Mouse (Mus musculus): Measurements from ENCODE around the gene 5430419D17Rik.
A peak's percentile ranks its signal among the peaks of the same experiment; 100 is the strongest.

Gene 5430419D17Rik

GRCm38 (mm10) chr7:131174121-131174520 is at the start of gene 5430419D17Rik:
Gene 5430419D17Rik, plus strand, starts transcription at chr7:131174402.
- no peak for DNase-seq

GRCm38 (mm10) chr7:131130021-131130420 is 44.2 kb upstream of the 5430419D17Rik start:
- no peak for DNase-seq

- DNase-seq = no peak
Measured at GRCm38 (mm10) chr7:131133181-131133580, 41.0 kb upstream of the 5430419D17Rik start.

GRCm38 (mm10) chr7:131146214-131146613 is 28.0 kb upstream of the 5430419D17Rik start, which contains the start of gene 4933402N03Rik:
Gene 4933402N03Rik, minus strand, starts transcription at chr7:131146314.
- no peak for DNase-seq

- no peak for DNase-seq
Measured at GRCm38 (mm10) chr7:131150179-131150578, 24.0 kb upstream of the 5430419D17Rik start.

DNA sequence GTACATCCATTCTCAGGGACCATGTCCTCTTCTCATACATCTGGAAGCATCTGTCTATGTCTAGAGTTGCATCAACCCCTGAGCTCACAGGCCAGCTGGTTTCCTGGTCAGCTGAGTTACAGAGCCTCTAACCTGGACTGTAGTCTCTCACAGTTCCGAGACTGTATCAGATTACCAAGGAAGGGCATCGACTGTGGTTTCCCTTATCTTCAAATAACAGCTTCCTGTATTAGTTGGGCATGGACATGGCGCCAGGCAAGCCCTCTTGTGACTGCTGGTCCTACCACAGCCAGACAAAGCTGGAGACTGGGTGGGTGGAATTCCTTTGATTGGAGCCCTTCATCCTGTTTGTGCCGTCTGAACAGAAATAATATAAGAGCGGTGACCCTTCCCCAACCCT is 21.2 kb upstream of the 5430419D17Rik start:
- DNase-seq = no peak

DNA sequence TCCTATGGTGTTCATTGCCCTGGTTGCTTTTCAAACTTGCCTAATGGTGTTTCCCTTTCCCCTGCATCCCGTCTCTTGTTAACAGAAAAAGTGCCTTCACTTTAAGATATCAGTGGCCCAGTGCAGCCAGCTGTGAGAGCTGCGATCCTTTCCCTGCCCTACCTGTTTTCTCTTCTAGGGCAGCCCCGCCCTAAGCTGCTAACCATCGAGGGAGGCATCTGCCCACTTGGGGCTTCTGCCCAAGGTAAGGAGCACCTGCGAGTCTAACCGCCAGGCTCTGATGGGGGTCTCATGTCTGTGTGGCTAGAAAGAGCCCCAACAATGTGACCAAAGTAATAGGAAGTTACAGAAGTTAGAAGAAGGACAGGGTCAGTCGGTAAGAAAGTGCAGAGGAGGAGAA is 12.0 kb upstream of the 5430419D17Rik start:
- no peak for DNase-seq

DNA sequence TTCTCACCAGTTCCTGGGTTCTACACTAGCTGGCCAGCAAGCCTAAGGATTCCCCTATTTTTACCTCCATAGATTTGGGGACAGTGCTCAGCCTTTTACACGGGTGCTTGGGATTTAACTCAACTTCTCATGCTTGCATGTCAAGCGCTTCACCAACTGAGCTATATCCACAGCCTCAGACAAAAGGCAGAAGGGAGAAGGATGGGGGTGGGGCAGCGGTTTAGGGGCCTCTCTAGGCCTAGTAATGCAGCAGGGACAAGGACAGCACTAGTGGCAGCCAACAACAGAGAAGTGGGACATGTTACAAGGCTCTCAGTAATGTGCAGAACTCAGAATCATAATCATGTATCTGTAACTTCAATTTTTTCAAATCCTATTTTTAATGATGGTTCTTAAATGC is 6.4 kb upstream of the 5430419D17Rik start:
- DNase-seq = no peak

- no peak for DNase-seq
Measured at GRCm38 (mm10) chr7:131169099-131169498, 5.1 kb upstream of the 5430419D17Rik start.

- DNase-seq = peak in 1 of 2 experiments; percentile 20
Measured at GRCm38 (mm10) chr7:131182685-131183084, 8.5 kb downstream of the 5430419D17Rik start.

GRCm38 (mm10) chr7:131184339-131184738 is 10.1 kb downstream of the 5430419D17Rik start:
- no peak for DNase-seq

GRCm38 (mm10) chr7:131187047-131187446 is 12.8 kb downstream of the 5430419D17Rik start:
- DNase-seq = no peak

- DNase-seq = no peak
Measured at GRCm38 (mm10) chr7:131187996-131188395, 13.8 kb downstream of the 5430419D17Rik start.

DNA sequence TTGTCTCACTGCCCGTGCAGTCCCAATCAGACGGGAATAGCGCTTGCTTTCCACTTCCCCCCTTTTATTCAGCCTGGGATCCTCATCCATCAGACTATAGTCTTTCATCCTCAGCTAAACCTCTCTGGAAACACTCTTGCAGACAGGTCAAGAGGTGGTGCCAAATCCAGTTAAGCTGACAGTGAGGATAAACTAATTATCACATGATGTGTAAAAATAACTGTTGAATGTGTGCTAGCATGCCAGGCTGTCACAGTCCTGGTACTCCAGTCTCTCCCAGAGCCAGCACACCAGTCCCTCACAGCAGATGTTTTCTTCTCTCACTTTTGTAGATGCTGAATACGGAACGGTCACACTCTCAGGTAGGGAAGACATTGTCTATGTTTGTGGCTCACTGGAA is 48.9 kb downstream of the 5430419D17Rik start:
- no peak for DNase-seq

DNA sequence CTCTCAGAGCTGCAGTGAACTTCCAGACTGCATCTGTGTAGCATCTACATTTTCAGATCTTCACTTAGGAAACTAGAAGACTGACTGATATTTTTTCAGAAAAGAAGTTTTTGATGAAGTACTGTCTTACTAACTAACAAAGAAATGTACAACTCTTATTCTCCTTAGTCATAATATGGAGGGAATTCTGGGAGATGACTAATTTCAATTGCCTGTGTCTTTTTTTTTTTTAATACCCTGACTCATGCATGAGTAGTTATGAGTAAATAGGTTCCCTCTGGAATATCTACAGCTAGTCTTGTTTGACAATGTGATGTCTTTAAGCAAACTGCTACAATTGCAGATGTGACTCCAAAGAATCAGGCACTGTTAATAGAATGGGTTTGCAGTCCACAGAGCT is 61.9 kb downstream of the 5430419D17Rik start:
- DNase-seq = no peak

GRCm38 (mm10) chr7:131244993-131245392 is 70.8 kb downstream of the 5430419D17Rik start:
- no peak for DNase-seq

GRCm38 (mm10) chr7:131256841-131257240 is 82.6 kb downstream of the 5430419D17Rik start:
- DNase-seq = no peak

DNA sequence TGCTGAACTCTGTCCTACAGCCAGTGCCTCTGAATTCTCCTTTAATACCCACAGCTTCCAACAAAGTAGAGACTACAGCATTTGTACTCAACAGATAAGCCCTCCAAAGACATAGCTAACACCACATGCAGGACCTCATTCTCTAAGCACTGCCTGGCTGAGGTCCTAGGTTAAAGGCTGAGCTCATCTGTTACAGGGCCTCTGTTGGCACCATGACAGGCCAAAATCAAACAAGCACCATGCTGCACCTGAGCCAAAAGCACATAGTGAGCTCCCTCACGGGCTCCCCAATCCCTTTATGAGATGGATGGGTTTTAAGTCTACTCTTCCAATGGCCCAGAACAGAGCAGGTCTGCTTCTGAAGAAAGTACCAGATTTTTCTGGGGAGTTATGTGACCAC is 83.1 kb downstream of the 5430419D17Rik start:
- DNase-seq = no peak

GRCm38 (mm10) chr7:131260946-131261345 is 86.7 kb downstream of the 5430419D17Rik start:
- DNase-seq = no peak

- no peak for DNase-seq
Measured at GRCm38 (mm10) chr7:131264251-131264650, 90.0 kb downstream of the 5430419D17Rik start.

DNA sequence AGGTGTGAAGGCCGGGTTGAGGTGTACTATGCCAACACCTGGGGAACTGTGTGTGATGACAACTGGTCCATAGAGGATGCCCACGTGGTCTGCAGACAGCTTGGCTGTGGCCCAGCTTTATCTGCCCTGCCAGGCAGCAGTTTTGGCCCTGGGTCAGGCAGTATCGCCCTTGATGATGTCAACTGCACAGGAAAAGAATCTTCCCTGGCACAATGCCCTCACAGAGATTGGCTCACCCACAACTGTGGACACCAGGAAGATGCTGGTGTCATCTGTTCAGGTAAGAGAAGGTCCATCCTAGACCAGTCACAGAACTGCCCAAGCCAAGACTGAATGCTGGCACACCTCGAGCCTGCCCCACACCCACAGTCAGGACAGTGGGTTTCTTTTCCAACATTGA is 91.6 kb downstream of the 5430419D17Rik start:
- no peak for DNase-seq

DNA sequence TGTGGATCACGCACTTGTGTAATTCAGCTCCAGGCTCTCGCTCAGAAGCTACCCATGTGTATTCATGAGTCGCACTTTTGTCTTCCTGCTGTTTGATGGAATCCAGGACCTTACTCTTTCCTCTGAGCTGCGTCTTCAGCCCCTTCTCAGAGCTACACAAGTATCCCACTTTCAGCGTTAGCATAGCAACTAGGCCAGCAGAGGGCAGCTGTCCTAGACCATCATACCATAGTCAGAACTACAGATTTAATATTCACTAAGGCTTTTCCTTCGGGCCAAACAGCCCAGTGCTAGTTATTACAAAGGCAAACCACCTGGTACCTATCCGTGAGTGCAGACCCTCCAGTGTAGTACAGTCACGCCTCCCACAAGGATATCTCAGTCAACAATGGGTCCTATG is 122.9 kb downstream of the 5430419D17Rik start:
- no peak for DNase-seq

GRCm38 (mm10) chr7:131303340-131303739 is 129.1 kb downstream of the 5430419D17Rik start:
- DNase-seq = no peak

- DNase-seq = no peak
Measured at GRCm38 (mm10) chr7:131306733-131307132, 132.5 kb downstream of the 5430419D17Rik start.

DNA sequence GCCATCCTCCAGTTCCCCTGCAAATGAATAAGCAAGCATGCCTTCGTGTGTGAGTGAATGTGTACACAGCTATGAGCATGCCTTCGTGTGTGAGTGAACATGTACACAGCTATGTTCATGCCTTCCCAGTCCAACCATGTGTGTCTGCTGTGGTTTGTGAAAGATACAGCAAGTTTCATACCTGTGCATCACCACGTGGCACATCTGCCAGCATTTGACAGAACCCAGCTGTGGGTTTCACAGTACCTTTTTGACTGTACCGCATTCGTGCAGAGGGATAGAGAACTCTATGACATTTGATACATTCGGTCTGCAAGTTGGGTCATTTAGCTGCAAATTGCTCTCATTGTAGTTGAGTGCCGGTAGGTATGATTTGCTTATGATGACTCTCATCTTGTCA is 140.3 kb downstream of the 5430419D17Rik start:
- no peak for DNase-seq

DNA sequence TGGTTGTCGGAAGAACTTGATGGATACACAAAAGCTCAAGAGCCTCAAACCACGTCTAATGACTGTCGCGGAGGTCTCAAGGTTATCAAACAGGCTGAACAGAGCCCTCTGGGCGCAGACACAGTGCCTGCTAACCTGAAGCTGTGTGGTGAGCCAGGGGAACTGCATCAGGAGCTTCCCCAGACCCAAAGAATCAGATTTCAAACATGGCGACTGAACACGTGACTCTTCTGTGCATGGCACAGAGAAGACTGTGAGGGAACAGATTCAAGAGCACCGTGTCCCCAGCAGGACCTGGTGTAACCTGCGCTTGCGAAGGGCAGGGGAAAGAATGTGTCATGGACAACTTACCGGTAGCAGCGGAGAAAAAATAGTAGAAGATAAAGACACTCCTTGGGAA is 143.4 kb downstream of the 5430419D17Rik start:
- DNase-seq = no peak

Measured in kidney, adult 8-10 months (tissue).